Mouse (Mus musculus) left cerebral cortex, postnatal 4 days (tissue): ENCODE measurements around the gene Pgs1. TPM values are rescaled to one million over a fixed set of nuclear protein-coding genes. Genes with fewer than 3 reads are reported as not detected.

Source experiments
- DNase-seq: peaks from one replicate; pipeline ENCODE4 v3.0.0-alpha.2; 2022
- intact Hi-C: fragments of 180-260 bp; cut with DNase I; formaldehyde crosslinking; loops from one replicate; pipeline ENCODE4 v1.15.1; 2025
- total RNA-seq, 2 experiments: library from RNA; stranded (reverse); gene quantifications; 2 replicates each; pipeline ENCODE4 v1.2.3; 2021

Gene Pgs1
- total RNA-seq, 2 experiments from 2014 or later, result 56.9 to 58.6 TPM

- intact Hi-C loops, result no loop called here
- no peak for DNase-seq
Measured at GRCm38 (mm10) chr11:117974327-117975125, 11.6 kb upstream of the Pgs1 start.

DNA sequence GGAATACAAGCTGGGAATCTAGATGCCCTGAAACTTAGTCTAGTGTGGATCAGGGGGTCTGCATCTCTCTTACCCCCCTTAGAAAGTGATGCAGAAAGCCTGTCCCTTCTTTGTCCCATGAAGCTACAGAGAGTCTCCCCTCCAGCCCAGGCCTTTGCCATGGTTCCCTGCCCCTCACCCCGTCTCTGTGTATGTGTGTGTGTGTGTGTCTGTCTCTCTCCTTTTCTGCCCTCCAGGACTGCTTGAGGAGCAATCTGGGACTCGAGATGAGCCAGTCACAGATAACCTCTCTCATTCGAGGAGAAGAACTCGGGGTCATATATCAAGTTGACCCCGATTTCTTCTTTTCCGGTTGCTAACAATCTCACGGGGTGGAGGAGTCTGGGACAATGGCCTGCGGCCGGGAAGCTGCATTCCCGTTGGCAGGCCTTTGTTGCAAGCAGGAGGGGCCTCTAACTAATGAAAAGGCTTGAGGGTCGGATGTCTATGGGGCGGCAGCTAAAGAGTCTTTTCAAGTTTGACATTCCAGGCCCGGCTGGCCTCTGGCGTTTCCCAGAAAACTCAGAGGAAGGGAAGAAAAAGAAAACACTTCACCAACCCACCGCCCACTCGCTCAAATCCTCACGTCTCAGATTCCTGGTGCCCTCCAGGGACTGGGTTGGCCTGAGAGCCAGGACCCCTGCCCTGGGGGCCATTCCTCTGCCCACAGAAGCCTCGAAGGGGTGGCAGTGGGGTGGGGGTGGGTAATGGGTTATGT lies 10.7 kb upstream of the Pgs1 start:
- DNase-seq, result no peak
- intact Hi-C loops, result no loop called here

GRCm38 (mm10) chr11:117976081-117976582 lies 10.0 kb upstream of the Pgs1 start:
- DNase-seq, result peak; percentile 96
- intact Hi-C loops, result no loop called here

GRCm38 (mm10) chr11:117977694-117978360 lies 8.3 kb upstream of the Pgs1 start:
- peak; percentile 68 for DNase-seq
- intact Hi-C loops, result no loop called here

GRCm38 (mm10) chr11:117979388-117979787 lies 6.7 kb upstream of the Pgs1 start:
- no peak for DNase-seq
- intact Hi-C loops, result no loop called here

DNA sequence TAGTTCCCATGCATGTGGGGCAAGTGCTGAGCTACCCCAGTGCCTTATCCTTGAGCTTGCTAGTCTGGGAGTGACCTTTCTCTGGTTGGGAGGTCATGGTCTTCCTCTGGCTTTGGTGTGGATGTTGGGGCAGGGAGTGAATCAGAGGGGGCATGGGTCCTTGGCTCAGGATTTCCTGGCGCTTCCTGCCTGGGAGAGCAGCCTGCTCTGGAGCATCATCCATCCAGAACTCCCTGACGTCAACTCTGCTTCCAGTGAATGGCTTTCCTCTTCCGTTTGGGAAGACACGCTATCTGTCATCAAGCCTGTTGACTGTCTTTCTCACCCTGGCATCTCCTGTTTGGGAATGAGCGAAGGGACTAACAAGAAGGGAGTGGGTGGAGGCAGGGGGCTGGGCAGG lies 3.7 kb upstream of the Pgs1 start:
- intact Hi-C loops, result no loop called here
- no peak for DNase-seq

DNA sequence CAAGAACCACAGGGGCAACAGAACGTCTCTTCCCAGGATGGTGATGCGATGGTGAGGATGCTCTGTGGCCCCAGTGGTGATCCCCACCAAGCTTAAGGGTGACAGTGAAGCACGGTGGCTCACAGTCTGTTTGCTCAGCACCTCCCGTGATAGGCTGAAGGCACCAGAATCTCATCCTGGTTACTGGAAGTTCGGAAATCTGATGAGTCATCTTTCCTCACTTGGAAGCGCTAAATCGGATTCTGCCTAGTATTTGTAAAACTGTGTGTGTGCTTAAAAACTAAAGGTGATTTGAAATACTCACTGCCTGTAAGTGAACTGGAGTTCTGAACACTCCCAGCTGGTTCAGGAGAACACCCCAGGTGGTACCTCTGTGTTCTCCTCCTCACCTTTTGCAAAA lies 2.3 kb upstream of the Pgs1 start:
- intact Hi-C loops, result no loop called here

DNA sequence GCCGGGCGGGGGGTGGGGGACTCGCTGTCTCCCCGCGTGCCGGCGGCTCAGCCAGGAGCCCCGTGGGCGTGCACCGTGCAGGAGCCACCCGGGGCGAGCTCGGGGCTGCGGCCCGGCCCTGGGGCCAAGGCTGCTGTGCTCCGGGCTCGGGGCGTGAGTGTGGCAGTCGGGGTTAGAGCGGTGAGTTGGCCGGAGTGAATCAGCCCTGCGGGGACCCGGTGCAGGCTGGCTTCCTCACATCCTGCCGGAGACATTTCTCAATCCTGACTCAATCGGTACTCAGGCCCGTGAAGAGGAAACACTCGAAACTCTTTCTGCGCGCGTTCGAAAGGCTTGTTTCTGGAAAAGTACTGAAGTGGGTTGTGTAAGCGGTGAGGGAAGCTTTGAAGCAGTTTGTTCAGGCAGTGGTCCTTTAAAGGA lies 950 bp downstream of the Pgs1 start:
- intact Hi-C loops, result no loop called here
- DNase-seq, result no peak

More for the DNA sequence above, 2.3 kb upstream of the Pgs1 start:
- no peak for DNase-seq

- intact Hi-C loops, result no loop called here
- no peak for DNase-seq
Measured at GRCm38 (mm10) chr11:117987968-117988367, 1.9 kb downstream of the Pgs1 start.

- DNase-seq, result no peak
- intact Hi-C loops, result no loop called here
Measured at GRCm38 (mm10) chr11:117989241-117989640, 3.1 kb downstream of the Pgs1 start.

GRCm38 (mm10) chr11:117989926-117990325 lies 3.8 kb downstream of the Pgs1 start:
- DNase-seq, result no peak
- intact Hi-C loops, result loop anchor here (10.0 kb wide), 1 partner anchor 115 kb away; the partner anchor contains the start of gene Tha1

DNA sequence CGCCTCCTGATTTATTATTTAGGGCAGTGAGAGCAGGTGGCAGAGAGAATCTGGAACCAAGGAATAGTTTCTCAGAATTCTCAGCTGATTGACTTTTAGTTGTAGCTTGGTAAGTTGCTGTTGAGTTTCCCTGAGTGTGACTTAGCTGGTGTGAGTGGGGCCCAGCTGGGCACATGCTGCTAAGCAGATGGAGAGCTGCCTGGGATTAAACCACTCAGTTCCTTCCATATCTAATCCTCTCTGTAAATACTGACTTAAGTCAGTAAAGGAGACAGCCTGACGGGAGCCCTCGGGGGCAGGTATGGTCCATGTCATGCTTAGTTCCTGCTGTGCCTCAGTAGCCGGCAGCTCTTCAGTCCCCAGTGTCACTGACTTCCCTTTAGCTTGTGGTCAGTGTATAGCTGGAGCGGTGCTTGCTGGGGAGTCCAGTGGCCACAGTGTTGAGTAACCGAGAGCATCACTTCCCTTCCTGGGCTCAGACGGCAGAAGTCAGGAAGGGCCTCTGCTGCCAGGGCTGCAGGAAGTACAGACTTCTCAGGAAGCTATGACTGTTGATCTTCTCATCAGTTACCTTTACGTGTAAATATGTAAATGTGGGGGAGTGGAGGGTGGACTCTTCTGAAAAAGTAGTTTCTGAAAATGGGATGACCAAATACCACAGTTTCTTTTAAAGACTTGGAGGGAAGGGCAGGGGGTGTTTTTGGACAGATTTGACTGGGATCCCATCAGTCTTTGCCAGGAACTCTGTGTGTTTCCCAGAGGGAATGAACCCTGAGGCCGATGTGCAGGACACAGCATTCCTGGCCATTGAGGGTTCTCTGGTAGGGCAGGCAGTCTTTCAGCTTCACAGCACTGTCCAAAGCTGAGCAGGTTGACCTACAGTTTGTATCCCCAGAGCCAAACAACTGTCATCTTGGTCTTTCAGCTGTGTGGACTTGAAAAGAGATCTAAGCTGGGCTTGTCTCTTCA lies 5.7 kb downstream of the Pgs1 start:
- intact Hi-C loops, result loop anchor here (10.0 kb wide), 1 partner anchor 117 kb away; the partner anchor contains the start of gene Tha1

DNA sequence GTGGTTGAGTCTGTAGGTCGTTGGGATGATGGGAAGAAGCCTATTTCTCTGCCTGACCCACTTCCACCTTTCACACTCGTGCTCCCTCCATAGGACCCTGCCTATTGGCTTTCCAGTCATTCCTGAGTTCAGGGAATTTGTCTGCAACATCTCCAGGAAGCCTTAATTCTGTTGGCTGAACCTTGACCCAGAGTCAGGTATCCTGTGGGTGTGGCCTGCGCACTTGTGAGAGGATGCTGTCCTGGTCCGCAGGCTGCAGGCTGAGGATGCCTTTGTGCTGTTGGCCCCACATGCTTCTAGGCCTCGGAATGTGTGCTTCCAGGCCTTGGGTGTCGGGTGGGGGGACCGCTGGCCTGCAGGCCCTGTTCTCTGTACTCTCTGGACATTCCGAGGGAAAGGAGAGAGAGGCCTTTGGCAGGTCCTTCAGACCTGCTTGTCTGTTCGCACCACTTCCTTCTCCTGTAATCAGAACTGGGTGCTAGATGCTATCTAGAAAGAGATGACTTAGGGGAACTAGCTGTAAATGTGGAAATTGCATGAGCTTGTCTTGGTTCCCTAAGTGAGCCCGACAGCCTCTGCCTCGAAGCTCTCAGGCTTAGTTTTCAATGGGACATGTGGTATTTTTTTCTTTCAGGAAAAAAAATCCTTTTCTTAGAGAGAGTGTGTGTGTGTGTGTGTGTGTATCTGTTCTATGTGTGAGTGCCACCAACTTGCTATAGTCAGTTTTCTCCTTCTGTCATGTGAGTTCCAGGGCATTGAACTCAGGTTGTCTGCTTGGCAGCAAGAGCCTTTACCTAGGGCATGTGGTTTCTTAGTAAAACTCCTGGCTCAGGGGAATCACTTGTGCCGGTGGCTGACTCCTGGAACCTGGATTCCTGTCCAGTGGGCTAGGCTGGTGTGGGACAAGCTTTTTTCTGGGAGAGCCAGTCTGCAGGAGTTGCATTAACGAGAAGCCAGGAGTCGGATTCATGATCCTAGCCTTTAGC lies 7.4 kb downstream of the Pgs1 start:
- intact Hi-C loops, result loop anchor here (10.0 kb wide), 1 partner anchor 119 kb away; the partner anchor contains the start of gene Tha1
- no peak for DNase-seq

More for the DNA sequence above, 5.7 kb downstream of the Pgs1 start:
- no peak for DNase-seq

GRCm38 (mm10) chr11:117994250-117995057 lies 8.4 kb downstream of the Pgs1 start:
- DNase-seq, result no peak

GRCm38 (mm10) chr11:117995255-117995654 lies 9.2 kb downstream of the Pgs1 start:
- DNase-seq, result no peak
- intact Hi-C loops, result loop anchor here (10.0 kb wide), 1 partner anchor 120 kb away; the partner anchor contains the start of gene Tha1

More at GRCm38 (mm10) chr11:117994250-117995057, 8.4 kb downstream of the Pgs1 start:
- intact Hi-C loops, result loop anchor here (10.0 kb wide), 1 partner anchor 120 kb away; the partner anchor contains the start of gene Tha1

DNA sequence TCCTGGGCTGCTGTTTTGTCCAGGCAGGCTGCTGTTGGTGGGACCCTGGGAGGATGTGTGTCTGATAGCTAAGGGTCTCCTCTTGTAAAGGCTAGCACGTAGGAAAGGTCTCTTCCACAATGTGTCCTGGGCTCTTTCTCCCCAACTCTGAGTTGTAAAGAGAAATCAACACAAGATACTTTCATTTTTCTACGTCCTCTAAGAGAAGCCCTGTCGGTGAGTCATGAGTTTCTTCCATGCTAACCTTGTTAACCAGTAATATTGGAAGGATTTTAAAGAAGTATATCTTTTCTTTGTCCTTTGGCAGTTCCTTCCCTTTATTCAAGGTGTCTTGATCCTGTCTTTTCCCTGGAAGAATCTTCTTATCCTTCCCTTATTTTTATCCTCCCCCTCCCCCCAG lies 9.6 kb downstream of the Pgs1 start:
- intact Hi-C loops, result loop anchor here (10.0 kb wide), 1 partner anchor 121 kb away; the partner anchor contains the start of gene Tha1
- no peak for DNase-seq

- no peak for DNase-seq
- intact Hi-C loops, result loop anchor here (10.0 kb wide), 1 partner anchor 121 kb away; the partner anchor contains the start of gene Tha1
Measured at GRCm38 (mm10) chr11:117996066-117996465, 10.0 kb downstream of the Pgs1 start.
